Mouse (Mus musculus): ENCODE data around the gene Uchl1. TPM values are rescaled to one million over a fixed set of nuclear protein-coding genes. Genes with fewer than 3 reads are reported as not detected.

Uchl1 gene
- total and polyA plus RNA-seq, 3 experiments = 7.2 to 20.8 (median 10.3) TPM

- intact Hi-C loops (cut with DNase I) = no loop called here
- H3K9ac ChIP-seq (ENCODE audit: low read depth, low read length) = no peak overlapping the region
- H3K79me2 ChIP-seq (replicated peaks; ENCODE audit: control insufficient read depth, insufficient read depth, low read length) = no peaks in the 10 kb centered on the region
- H3K27ac ChIP-seq = no peak overlapping the region
- no peaks in the 10 kb centered on the region for H3K4me1 ChIP-seq (ENCODE audit: control insufficient read depth, insufficient read depth, low read length)
- H3K36me3 ChIP-seq (ENCODE audit: control insufficient read depth, insufficient read depth, low read length) = no peaks in the 10 kb centered on the region
- DNase-seq = no peak
- no peaks in the 10 kb centered on the region for H3K27me3 ChIP-seq (ENCODE audit: control insufficient read depth, insufficient read depth, low read length)
- 96% methylated on average over 1 of the region's 1 CpGs for whole genome bisulfite sequencing
- H3K4me3 ChIP-seq = no peak overlapping the region
- TF ChIP-seq EP300 (IDR thresholded peaks at IDR 0.05; ENCODE audit: insufficient read depth, low read depth, low read length) = no peak
- no peak for TF ChIP-seq POLR2A (IDR thresholded peaks at IDR 0.05; ENCODE audit: insufficient read depth, low read depth, low read length)
- TF ChIP-seq CTCF (IDR thresholded peaks at IDR 0.05) = no peak
Measured at GRCm38 (mm10) chr5:66733556-66733955, 57.7 kb downstream of the Uchl1 start.

Other genes with a start within 250 kb of the Uchl1 start
- 10 to 100 TPM; 39.9 to 40.0 TPM for gene Apbb2, start 57.3 kb upstream of the Uchl1 start, total RNA-seq (2021)
- gene Apbb2, start 57.3 kb upstream of the Uchl1 start, polyA plus RNA-seq (2012; rRNA removed) = 26.7 and 32.4 TPM in 2 replicates
- gene Limch1, start 69.7 kb downstream of the Uchl1 start, total RNA-seq (2021) = 100 to 1,000 TPM; 230 to 277 TPM
- 60.2 and 120 TPM in 2 replicates for gene Limch1, start 69.7 kb downstream of the Uchl1 start, polyA plus RNA-seq (2012; rRNA removed)